Mouse (Mus musculus): ENCODE measurements around the gene Adgrg1.
"Not testable (repeated sequence)": the region's sequence is repeated elsewhere in the genome, so short reads cannot be mapped to it uniquely, and the experiment has no call there.

The Adgrg1 gene

DNA sequence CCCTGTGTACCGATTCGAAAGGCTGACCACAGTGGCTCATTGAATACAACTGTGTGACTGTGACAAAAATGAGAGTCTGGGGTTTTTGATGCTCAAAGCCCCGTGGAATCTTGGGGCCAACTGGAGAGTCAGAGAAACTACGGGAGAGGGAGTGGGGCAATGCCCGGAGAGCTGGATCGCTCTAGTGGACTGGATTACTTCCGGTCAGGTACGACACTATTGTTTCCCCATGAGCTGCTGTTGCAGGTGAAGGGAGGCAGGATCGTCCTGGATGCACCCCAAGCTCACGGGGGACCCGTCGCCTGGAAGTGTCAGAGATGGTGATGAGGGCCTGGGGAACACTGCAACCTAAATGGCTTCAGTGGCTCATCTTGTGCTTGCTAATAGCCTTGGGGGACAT, 21.5 kb downstream of the Adgrg1 start:
- no peak for DNase-seq (ENCODE audit: low spot score)

DNA sequence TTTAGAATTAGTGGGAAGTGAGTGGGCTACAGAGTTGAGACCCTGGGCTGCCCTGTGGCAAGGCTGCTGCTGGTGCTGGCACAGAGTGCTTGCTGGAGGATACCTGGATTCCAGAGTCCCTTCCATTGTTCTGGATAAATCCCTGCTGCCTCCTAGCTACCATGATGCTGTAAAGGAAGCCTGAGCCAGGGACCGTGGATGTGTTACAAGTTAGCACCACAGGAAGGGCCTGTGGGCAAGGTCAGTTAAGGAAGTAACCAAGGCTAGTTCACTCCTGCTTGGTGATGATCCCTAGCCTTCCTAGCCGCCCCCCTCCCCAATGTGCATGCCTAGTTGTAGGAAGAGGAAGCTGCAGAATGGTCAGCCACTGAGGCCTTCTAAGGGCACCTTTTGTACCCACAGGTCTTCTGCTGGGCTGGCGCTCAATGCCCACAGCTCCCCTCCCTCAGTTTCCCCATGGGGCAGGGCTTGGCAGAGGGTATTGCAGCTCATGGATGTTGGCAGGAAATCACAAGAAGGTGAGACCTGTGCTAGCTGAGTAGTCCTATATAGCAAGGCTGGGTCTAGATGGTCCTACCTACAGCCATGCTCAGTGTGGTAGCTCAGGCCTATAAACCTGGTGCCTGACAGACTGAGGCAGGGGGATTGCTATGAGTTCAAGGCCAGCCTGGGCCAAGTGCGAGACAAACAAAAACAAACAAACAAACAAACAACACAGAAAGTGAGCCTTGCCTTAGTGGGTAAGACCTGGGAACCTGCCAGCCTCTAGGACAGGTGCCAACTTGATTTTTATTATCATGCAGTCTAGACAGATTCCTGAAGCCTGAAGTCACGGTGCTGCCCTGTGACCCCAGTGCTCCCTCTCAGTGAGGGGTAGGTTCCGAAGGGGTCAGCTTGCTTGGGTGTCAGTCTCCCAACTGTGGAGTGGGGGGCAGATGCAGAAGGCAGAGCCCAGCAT, 22.6 kb downstream of the Adgrg1 start:
- no peak for DNase-seq (ENCODE audit: low spot score)

DNA sequence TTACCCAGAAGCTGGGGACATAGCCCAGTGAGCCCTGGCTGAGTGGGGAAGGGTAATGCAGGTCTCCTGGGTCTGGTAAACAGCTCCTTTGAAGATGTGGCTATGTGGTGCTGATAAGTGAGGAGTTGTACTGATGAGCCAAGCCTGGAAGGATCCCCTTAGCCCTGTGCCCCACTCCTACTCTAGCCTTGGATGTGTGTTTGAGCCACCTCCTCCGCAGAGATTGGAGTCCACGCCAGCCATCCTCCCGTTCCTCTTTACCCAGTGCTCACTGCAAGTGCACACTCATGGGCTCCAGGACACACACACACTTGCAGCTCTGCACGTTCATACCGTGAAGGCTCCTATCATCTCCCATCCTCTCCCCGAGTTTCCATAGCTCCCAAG, 23.3 kb downstream of the Adgrg1 start:
- no peak for DNase-seq (ENCODE audit: low spot score)

DNA sequence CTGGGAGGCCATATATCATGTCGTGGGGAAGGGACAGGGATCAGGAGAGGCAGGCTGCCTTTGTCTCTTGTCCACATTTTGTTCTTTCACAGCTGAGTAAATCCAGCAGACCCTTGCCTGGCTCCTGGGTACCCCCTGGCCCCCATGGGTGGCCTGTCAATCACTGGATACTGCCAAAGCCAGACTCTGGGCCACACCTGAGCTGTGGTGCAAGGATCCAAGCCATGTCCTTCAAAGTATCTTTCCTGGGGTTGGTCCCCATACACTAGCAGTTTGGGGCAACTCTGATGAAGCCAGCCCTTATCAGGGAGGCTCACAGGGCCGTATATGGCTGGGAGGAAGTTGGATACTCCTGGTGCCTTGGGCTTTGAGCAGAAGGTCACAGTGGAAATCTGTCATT, 23.9 kb downstream of the Adgrg1 start:
- DNase-seq (ENCODE audit: low spot score), result no peak

DNA sequence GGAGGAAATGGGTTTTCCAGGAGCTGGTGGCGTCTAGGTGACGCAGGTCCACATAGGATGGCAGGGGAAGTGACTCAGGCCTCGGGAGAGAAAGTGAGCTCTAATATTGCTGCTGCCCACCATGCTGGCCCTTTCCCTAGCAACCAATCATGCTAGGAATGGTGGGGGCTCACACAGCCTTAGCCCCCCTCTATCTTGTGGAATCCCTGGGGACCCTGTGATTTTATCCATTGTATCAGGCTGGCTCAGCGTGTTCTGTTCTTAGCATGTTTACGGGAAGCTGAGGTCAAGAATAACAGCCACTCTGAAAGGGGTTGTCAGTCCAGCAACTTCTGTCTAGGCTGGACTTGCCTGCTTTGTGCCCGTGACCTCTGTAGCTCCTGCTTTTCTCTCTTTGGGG, 24.5 kb downstream of the Adgrg1 start:
- no peak for DNase-seq (ENCODE audit: low spot score)

DNA sequence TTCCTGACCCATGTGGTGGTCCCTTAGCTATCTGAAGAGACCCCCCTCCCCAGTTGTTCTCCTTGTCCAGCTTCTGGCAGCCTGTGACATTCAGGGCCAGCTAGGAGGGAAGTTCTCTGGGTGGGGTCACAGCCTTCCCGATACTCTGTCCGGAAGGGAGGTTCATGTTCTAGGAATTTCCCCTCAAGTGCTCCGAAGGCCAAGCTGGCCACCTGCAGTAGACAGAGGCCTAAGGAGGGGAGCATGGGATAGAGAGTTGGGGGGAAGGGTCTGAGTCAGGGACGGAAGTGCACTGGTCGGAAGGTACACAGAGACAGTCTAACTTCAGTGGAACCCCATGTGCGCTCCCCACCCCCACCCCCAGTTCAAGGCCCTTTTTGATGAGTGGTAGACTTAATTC, 25.4 kb downstream of the Adgrg1 start:
- DNase-seq (ENCODE audit: low spot score), result no peak

DNA sequence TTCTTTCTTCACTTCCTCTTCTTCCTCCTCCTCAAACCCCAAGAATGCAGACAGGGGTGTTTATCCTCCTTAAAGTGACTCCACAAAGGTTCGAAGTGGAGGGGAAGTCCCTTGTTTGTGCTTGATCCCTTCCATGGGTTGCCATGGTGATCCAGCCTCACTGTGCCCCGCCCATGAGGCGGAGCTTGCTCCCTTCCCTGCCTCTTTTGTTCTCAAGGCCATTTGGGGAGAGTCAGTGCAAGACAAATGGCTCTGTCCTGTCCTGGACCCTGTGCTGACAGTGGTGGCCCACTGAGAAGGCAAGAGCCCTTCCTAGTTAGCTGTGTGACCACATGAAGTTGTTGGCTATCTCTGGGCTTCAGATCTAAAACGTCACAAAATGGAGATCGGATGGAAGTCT, 26.1 kb downstream of the Adgrg1 start:
- no peak for DNase-seq (ENCODE audit: low spot score)

DNA sequence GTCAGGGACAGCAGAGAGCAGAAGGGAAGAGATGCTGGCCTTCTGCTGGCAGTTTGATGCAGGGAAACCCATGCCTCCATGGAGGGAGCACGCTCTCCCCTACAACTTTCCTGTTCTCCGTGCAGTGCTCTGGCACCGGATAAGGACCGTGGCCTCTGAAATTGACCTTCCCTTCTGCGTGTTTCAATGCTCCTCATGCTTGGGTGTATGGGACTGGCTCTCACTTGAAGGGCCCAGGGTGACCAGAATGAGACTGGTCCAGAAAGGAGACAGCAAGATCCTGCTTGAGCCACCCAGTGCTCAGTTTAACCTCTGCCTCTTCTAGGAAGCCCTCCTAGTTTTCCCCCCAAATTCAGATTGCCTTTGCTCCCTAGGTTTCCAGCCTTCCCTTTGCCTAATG, 26.6 kb downstream of the Adgrg1 start:
- DNase-seq (ENCODE audit: low spot score), result no peak

DNA sequence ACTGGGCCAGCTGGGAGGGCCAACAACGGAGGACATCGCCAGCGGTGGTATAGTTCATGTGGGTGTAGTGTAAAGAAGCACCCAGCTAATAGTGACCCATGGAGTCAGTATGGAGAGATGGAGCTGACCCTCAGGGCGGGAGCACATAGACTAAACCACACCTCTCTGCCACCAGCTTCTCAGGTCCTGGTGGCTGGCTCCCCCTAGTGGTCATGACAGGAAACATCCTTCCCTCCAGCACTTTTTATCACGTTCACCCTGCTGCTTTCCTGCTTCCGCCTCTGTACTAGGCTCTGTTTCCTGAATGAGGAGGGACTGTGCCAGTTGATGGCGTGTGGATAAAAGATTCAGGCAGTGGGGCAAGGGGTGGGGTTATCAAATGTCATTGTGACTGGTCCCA, 27.1 kb downstream of the Adgrg1 start:
- DNase-seq (ENCODE audit: low spot score), result peak; percentile 83

DNA sequence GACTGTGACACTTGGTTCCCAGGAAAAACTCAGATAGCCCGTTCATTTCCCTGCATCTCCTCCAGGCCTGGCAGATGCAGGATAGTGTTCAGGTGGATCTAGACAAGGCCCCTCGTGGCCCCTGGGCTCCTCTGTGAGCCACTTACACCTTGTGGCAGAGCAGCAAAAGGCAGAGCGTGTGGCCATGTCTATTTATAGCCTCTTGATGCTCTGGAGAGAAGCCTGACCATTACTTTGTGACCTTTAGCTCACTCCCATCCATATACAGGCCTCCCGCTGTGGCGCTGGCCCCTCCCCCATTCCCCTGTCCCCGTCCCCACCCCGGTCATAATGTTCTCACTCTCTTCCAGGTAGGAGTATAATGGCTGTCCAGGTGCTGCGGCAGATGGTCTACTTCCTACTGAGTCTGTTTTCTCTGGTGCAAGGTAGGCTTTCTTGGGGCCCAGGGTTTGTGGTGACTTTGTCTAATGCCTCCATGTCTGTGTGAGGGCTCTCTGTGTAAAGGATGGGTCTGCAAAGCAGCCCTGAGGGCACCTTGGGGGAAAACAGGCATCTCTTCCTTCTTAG, 27.6 kb downstream of the Adgrg1 start:
- no peak for DNase-seq (ENCODE audit: low spot score)

DNA sequence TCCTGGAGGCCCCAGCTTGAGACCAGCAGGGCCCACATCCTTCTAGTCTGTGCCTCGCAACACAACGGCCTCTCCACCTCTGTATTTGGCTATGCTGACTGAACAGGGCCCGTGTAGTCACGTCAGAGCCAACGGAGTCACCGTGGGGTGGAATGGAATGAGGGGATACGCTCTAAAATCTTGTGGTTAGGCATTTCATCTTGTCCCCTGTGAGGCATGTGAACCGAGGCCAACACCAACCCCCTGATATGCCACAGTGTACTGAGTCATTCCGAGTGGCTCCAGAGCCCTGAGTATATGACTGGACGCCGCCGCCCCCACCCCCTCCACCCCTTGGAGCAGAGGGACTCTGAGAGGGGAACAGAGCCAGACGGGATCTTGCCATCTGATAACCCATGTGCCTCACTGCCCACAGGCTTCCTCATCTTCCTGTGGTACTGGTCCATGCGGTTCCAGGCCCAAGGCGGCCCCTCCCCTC, 37.9 kb downstream of the Adgrg1 start:
- DNase-seq (ENCODE audit: low spot score), result no peak

DNA sequence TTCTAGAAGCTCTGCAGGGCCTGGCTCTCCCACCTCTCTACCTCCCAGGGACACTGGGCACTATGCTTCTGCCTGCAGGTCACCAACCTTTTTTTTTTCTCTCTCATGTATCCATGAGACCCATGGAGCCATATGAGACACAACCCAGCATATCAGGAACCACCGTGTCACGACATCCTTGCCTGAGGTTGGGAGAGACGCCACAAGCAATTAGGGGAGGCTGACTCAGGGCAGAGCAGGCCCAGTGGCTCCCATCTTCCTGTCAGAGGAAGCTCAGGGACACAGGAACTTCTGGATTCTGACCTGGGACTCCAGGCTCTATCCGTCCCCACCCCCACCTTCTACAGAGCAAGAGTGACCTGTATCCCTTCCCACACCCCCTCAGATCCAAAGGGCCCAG, 41.3 kb downstream of the Adgrg1 start:
- no peak for DNase-seq (ENCODE audit: low spot score)

DNA sequence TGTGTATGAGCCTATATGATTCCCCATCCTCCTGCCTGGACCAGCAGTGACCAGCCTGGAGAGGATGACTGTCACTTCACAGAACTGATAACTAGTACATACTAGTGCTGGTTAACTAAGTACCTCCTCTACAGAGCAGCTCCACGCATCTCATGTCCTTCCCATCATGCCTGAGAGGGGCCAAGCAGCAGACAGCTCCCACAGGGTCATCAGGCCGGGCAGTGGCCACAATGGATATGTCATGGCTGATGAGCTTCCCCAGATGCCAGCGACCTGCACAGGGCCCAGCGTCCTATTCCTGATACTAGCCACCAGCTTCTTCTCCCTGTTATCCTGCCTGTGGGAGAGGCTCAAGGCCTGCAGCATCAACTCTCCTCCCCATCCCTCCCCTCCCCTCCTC, 42.1 kb downstream of the Adgrg1 start:
- DNase-seq (ENCODE audit: low spot score), result no peak

DNA sequence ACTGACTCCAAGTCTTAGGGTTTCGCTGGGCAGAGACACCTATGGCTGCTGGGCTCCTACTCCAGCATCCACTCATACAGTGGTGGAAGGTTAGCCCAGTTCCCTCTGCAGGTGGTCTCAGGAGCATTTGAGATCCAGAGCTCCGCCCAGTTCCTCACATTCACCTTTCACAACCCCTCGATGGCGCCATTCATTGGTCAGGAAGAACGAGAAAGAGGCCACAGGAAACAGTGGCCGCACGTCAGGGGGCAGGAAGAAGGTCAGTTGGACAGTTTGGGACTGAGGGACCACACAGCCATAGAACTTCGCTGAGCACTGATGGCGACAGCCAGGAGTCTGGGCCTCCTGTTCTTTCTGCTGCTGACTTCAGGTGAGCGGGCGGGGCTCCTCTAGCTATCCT, 42.9 kb downstream of the Adgrg1 start, which contains the start of gene Adgrg3:
TSS of gene Adgrg3 (plus strand) at position 242 of the 400 bp plus-strand sequence.
- no peak for DNase-seq (ENCODE audit: low spot score)

DNA sequence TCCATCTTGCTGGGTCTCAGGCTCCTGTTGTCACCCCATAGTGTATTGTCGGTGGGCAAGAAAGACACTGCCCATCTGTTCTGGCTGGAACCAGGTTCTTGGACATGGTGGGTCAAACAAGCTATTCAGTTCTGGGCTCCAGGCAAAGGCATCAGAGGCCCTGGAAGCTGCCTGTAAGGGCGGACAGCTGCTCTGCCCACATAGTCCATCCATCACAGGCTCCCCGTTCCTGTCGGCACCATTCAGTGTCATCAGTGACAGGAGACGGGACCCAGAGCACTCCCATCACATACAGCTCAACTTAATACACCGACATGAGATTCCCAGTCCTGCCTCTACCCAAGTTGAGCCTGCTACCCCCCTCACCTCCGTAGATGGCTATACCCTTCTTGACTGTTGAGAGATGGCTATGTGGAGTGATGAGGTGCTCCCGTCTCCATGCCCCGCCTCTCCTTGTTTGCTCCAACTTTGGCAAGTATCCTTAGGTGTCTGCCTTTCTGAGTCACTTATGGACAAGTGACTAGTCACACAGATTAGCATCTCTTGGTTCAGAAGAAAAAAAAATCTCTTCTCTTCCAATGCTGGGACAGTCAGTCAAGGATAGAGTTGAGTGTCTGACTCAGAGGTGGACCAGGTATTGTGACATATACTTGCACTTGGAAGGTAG, 43.6 kb downstream of the Adgrg1 start:
- DNase-seq (ENCODE audit: low spot score), result no peak

DNA sequence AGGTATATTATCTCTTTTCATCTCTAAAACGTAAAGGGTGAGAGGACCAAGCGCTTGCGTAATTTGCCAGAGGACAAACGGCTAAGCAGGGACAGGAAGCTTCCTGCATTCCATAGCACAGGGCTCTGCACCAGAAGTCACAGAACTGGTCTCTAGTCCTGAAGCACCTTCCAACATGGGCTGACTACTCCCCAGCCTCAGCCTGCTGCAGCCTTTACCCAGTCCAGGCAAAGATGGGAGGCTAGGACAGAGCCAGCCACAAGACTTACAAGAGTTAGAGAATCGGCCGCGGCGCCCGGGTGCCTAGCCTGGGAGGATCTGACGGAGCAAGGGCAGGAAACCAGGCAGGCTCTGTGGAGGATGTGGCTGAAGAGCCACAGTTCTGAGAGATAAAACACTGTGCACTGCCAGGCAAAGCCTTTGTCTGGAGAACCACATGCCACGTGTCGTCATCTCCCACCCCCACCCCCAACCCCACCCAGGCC, 45.8 kb downstream of the Adgrg1 start:
- DNase-seq (ENCODE audit: low spot score), result no peak

DNA sequence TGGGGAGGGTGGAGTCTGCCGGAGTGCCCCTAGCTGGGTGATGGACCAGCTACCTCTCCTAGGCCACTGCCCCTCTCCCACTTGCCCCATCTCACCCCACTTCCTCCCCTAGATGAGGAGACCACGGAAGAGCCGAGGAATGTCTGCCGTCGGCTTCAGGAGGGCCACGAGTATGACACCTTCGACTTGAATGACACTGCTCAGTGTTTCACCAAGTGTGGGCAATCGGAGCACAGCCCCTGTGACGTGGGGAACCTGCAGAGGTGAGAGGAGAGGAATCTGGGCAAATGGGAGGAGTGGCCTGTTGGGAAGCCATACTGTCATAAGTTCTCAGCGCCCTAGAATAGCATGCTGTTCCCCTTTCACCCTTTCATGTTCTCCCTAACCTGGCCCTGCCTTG, 46.3 kb downstream of the Adgrg1 start:
- DNase-seq (ENCODE audit: low spot score), result no peak

DNA sequence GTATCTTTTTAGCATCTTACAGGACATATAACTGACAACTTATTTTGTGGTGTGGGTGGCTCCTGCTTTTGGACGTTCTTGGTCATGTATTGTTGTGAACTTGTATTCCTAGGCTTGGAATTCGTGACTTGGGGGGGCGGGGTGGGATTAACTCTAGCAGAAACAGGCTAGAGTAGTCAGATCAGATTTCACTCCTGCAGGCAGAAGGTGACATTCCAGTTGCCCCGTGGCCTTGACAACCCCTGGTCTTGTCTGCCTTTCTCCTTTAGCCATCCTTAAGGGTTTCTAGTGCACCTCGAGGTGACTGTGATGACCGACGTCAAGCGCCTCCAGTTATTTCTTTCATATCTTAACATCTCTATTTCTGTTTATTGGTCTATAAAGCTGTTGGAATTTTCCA, 48.6 kb downstream of the Adgrg1 start:
- no peak for DNase-seq (ENCODE audit: low spot score)

DNA sequence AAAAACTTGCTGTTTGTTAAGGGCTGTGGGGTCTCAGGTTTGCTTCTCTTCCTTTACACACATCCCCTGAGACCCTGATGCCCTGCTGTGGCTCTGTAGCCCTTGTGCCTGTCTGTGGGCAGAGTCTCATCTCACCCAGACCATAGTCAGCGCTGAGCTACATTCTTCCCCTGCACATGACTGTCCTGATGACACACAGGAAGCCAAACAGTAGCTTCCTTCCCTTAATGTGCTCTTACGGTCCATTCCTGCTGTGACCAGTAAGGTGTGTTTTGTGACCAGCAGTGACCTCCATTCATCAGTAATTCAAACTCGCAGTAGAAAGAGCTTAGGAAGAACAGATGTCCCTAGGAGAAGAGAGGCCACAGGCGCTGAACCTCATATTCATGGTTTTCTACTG, 49.8 kb downstream of the Adgrg1 start:
- no peak for DNase-seq (ENCODE audit: low spot score)

DNA sequence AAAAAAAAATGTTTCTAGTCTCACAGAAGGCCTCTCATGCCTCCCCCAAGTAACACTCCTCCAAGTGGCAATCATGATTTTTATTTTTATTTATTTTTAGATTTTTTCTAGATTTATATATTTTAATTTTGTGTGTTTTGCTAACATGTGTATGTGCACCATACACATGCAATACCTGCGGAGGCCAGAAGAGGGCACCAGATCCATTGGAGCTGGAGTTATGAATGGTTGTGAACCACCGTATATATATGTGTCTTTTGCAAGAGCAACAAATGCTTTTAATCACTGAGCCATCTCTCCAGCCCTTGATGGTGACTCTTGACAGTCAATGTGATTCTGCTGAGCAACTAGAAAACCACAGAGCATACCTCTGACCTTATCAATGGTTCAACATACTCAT, 50.9 kb downstream of the Adgrg1 start:
- no peak for DNase-seq (ENCODE audit: low spot score)

DNA sequence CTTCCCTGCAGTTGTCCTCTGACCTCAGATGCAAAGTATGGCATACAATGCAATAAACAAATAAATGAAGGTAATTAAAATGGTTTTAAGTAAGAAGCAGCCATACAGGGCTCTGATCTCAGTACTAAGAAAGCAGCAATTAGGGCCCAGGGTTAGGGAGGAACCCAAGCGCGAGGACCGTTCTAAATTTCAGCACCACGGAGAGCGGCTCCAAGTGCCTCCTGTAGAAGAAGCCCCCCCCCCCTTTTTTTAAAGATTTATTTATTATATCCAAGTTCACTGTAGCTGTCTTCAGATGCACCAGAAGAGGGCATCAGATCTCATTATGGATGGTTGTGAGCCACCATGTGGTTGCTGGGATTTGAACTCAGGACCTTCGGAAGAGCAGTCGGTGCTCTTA, 53.8 kb downstream of the Adgrg1 start:
- not testable (repeated sequence) for DNase-seq (ENCODE audit: low spot score)

DNA sequence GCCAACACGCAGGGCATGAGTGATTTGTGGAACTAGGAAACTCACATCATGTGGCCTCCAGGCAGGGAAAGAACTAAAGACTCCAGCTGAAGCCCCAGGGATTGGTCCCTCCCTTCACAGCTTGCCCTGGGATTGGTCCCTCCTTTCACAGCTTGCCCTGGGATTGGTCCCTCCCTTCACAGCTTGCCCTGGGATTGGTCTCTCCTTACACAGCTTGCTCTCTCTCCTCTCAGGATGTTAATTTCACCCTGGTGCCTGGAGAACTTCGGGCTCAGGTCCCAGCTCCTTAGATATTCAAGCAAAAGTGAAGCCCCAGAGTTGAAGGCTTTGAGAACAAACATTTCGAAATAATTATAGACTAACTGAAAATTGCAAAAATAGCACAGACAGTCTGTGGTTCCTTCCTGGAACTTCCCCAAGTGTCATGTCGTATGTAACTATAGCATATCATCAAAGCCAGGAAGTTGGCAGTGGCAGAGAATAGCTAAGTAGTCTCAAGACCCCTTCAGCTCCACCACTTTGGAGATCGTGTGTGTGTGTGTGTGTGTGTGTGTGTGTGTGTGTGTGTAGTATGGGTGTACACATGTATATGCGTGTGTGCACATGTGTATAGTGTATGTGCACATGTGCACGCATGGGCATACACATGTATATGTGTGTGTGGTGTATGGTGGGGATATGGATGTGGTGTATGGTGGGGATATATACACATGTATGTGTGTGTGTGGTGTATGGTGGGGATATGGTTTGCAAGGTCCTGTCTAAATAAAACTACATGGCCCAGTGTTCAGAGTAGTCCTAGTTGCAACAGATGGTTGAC, 62.8 kb downstream of the Adgrg1 start:
- peak; percentile 22 for DNase-seq (ENCODE audit: low spot score)
